Mouse (Mus musculus): Measurements from ENCODE around the gene Atp9a. TPM values are rescaled to one million over a fixed set of nuclear protein-coding genes. Genes with fewer than 3 reads are reported as not detected.
A peak's percentile ranks its signal among the peaks of the same experiment; 100 is the strongest.

Atp9a gene
- polyA plus RNA-seq, 1 experiment from 2014 or later, result 21.2 TPM

- WGBS, result 88% methylated on average over 10 of the region's 10 CpGs
- Histone ChIP-seq H3K4me1 (replicated peaks) (peaks cover 7% of the 10 kb centered on the region; the same call in 1 of the 2 replicates), H3K4me2 (peak overlapping the region; percentile 78), H3K36me3 (no peaks in the 10 kb centered on the region), H3K9ac (replicated peaks) (peak overlapping the region; percentile 80; the same call in 1 of the 2 replicates), H3K9me3 (0 out of 2 replicates have a peak, but pooled peaks cover 3% of the 10 kb centered on the region), H3K27ac (no peak overlapping the region), H3K4me3 (replicated peaks) (peak overlapping the region; percentile 88), H3K27me3 (no peaks in the 10 kb centered on the region)
- ATAC-seq (ENCODE audit: insufficient number of reproducible peaks, insufficient read depth, low FRiP score, low TSS enrichment, low read depth), result no peak
These were observed 1.7 kb downstream of the Atp9a start for GRCm38 (mm10) chr2:168740496-168740895.

DNA sequence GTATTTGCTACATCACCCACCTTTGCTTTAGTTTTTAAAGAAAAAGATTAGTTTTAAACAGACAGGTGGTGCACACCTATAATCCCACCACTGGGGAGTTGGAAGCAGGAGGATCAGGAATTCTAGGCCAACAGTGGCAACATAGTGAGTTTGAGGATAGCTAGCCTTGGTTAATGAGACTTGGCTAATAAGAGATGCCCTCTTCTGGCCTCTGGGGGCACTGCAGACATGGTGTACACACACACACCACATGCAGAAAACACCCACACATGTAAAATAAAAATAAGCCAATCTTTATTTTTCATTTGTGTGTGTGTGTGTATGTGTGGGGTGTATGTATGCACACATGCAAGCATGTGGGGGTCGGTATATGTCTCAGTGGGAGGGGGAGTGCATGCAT is 3.4 kb downstream of the Atp9a start:
- Histone ChIP-seq H3K4me1 (replicated peaks) (peaks cover 7% of the 10 kb centered on the region; the same call in 1 of the 2 replicates), H3K9ac (replicated peaks) (no peak overlapping the region), H3K27me3 (no peaks in the 10 kb centered on the region), H3K27ac (no peak overlapping the region), H3K9me3 (0 out of 2 replicates have a peak, but pooled peaks cover 3% of the 10 kb centered on the region), H3K4me2 (no peak overlapping the region), H3K36me3 (no peaks in the 10 kb centered on the region), H3K4me3 (replicated peaks) (no peak overlapping the region)
- ATAC-seq (ENCODE audit: insufficient number of reproducible peaks, insufficient read depth, low FRiP score, low TSS enrichment, low read depth), result no peak
- 94% methylated on average over 1 of the region's 1 CpGs for WGBS

DNA sequence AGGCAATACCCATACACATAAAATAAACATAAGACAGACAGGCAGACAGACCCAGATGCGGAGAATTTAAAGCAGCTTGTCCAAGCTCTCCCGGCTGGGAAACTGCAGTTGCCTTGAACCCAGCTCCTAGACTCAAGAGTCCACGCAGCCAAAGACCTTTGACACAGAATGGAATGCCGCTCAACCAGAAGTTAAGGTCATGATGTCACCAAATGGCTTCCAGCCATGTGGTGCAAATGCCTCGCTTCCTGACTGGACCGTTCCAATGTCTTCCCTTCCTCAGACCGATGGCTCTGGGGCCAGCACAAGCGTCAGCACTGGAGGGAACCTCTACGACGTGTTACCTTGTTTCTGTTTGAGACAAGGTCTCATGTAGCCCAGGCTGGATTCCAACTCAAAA is 4.3 kb downstream of the Atp9a start:
- Histone ChIP-seq H3K9ac (replicated peaks) (no peak overlapping the region), H3K9me3 (0 out of 2 replicates have a peak, but pooled peaks cover 3% of the 10 kb centered on the region), H3K4me3 (replicated peaks) (no peak overlapping the region), H3K36me3 (no peaks in the 10 kb centered on the region), H3K27ac (no peak overlapping the region), H3K4me2 (no peak overlapping the region), H3K27me3 (no peaks in the 10 kb centered on the region), H3K4me1 (replicated peaks) (peaks cover 7% of the 10 kb centered on the region; the same call in 1 of the 2 replicates)
- WGBS, result 87% methylated on average over 10 of the region's 10 CpGs
- no peak for ATAC-seq (ENCODE audit: insufficient number of reproducible peaks, insufficient read depth, low FRiP score, low TSS enrichment, low read depth)

GRCm38 (mm10) chr2:168734023-168734422 is 8.2 kb downstream of the Atp9a start:
- H3K36me3 ChIP-seq, result no peaks in the 10 kb centered on the region
- H3K9ac ChIP-seq (replicated peaks), result no peak overlapping the region
- H3K27me3 ChIP-seq, result no peaks in the 10 kb centered on the region
- no peaks in the 10 kb centered on the region for H3K9me3 ChIP-seq
- WGBS, result 58% methylated on average over 11 of the region's 11 CpGs
- H3K4me1 ChIP-seq (replicated peaks), result peaks cover 10% of the 10 kb centered on the region; the same call in 1 of the 2 replicates
- no peak for ATAC-seq (ENCODE audit: insufficient number of reproducible peaks, insufficient read depth, low FRiP score, low TSS enrichment, low read depth)
- no peak overlapping the region for H3K4me3 ChIP-seq (replicated peaks)
- H3K4me2 ChIP-seq, result no peak overlapping the region
- H3K27ac ChIP-seq, result no peak overlapping the region

- H3K27me3 ChIP-seq, result no peaks in the 10 kb centered on the region
These were observed 11.0 kb downstream of the Atp9a start for GRCm38 (mm10) chr2:168731258-168731657.

GRCm38 (mm10) chr2:168729736-168730135 is 12.5 kb downstream of the Atp9a start:
- Histone ChIP-seq H3K36me3 (no peaks in the 10 kb centered on the region), H3K4me2 (no peak overlapping the region), H3K4me3 (replicated peaks) (no peak overlapping the region), H3K9me3 (no peaks in the 10 kb centered on the region), H3K27ac (no peak overlapping the region), H3K27me3 (no peaks in the 10 kb centered on the region), H3K9ac (replicated peaks) (no peak overlapping the region), H3K4me1 (replicated peaks) (peaks cover 25% of the 10 kb centered on the region)
- no peak for ATAC-seq (ENCODE audit: insufficient number of reproducible peaks, insufficient read depth, low FRiP score, low TSS enrichment, low read depth)
- 83% methylated on average over 12 of the region's 12 CpGs for WGBS

More at GRCm38 (mm10) chr2:168731258-168731657, 11.0 kb downstream of the Atp9a start:
- Histone ChIP-seq H3K9me3 (no peaks in the 10 kb centered on the region), H3K4me1 (replicated peaks) (peaks cover 19% of the 10 kb centered on the region), H3K27ac (no peak overlapping the region), H3K4me3 (replicated peaks) (no peak overlapping the region), H3K4me2 (no peak overlapping the region), H3K9ac (replicated peaks) (no peak overlapping the region), H3K36me3 (no peaks in the 10 kb centered on the region)
- 72% methylated on average over 8 of the region's 8 CpGs for WGBS
- no peak for ATAC-seq (ENCODE audit: insufficient number of reproducible peaks, insufficient read depth, low FRiP score, low TSS enrichment, low read depth)

- 75% methylated on average over 12 of the region's 12 CpGs for WGBS
- H3K4me3 ChIP-seq (replicated peaks), result no peak overlapping the region
- no peak overlapping the region for H3K27ac ChIP-seq
These were observed 14.2 kb downstream of the Atp9a start for GRCm38 (mm10) chr2:168728045-168728444.

GRCm38 (mm10) chr2:168726007-168726406 is 16.2 kb downstream of the Atp9a start:
- no peak overlapping the region for H3K4me3 ChIP-seq (replicated peaks)
- H3K36me3 ChIP-seq, result no peaks in the 10 kb centered on the region
- H3K9ac ChIP-seq (replicated peaks), result no peak overlapping the region
- no peak overlapping the region for H3K4me2 ChIP-seq
- H3K27ac ChIP-seq, result no peak overlapping the region
- peaks cover 25% of the 10 kb centered on the region for H3K4me1 ChIP-seq (replicated peaks)
- no peaks in the 10 kb centered on the region for H3K27me3 ChIP-seq
- 54% methylated on average over 6 of the region's 6 CpGs for WGBS
- H3K9me3 ChIP-seq, result no peaks in the 10 kb centered on the region
- ATAC-seq (ENCODE audit: insufficient number of reproducible peaks, insufficient read depth, low FRiP score, low TSS enrichment, low read depth), result no peak; the same call in 1 of the 2 replicates

More at GRCm38 (mm10) chr2:168728045-168728444, 14.2 kb downstream of the Atp9a start:
- Histone ChIP-seq H3K4me2 (no peak overlapping the region), H3K4me1 (replicated peaks) (peaks cover 25% of the 10 kb centered on the region), H3K27me3 (no peaks in the 10 kb centered on the region), H3K36me3 (no peaks in the 10 kb centered on the region), H3K9me3 (no peaks in the 10 kb centered on the region), H3K9ac (replicated peaks) (no peak overlapping the region)
- ATAC-seq (ENCODE audit: insufficient number of reproducible peaks, insufficient read depth, low FRiP score, low TSS enrichment, low read depth), result no peak

GRCm38 (mm10) chr2:168721313-168721712 is 20.9 kb downstream of the Atp9a start:
- Histone ChIP-seq H3K27me3 (no peaks in the 10 kb centered on the region), H3K4me3 (replicated peaks) (no peak overlapping the region), H3K4me2 (no peak overlapping the region), H3K9me3 (no peaks in the 10 kb centered on the region), H3K36me3 (no peaks in the 10 kb centered on the region), H3K4me1 (replicated peaks) (peaks cover 15% of the 10 kb centered on the region), H3K9ac (replicated peaks) (no peak overlapping the region), H3K27ac (no peak overlapping the region)
- ATAC-seq (ENCODE audit: insufficient number of reproducible peaks, insufficient read depth, low FRiP score, low TSS enrichment, low read depth), result no peak
- WGBS, result 82% methylated on average over 14 of the region's 14 CpGs

DNA sequence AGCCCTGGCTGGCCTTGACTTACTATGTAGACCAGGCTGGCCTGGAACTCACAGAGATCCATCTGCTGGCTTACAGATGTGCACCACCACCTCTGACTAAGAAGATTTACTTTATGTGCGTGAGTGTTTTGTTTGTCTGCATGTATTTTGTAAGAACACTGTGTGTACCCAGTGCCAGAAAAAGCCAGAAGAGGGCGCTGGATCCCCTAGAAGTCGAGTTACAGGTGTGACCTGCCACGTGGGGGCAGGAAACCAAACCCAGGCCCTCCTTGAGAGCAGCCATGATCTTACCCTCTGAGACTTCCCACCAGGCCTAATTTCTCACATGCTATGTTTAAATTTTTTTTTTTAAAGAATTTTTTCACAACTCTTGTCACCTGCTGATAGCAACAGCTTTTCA is 22.5 kb downstream of the Atp9a start:
- no peak overlapping the region for H3K9ac ChIP-seq (replicated peaks)
- H3K27me3 ChIP-seq, result no peaks in the 10 kb centered on the region
- 65% methylated on average over 4 of the region's 4 CpGs for WGBS
- H3K9me3 ChIP-seq, result no peaks in the 10 kb centered on the region
- no peak for ATAC-seq (ENCODE audit: insufficient number of reproducible peaks, insufficient read depth, low FRiP score, low TSS enrichment, low read depth)
- no peak overlapping the region for H3K4me2 ChIP-seq
- H3K4me1 ChIP-seq (replicated peaks), result peaks cover 9% of the 10 kb centered on the region
- H3K27ac ChIP-seq, result no peak overlapping the region
- H3K4me3 ChIP-seq (replicated peaks), result no peak overlapping the region
- no peaks in the 10 kb centered on the region for H3K36me3 ChIP-seq

DNA sequence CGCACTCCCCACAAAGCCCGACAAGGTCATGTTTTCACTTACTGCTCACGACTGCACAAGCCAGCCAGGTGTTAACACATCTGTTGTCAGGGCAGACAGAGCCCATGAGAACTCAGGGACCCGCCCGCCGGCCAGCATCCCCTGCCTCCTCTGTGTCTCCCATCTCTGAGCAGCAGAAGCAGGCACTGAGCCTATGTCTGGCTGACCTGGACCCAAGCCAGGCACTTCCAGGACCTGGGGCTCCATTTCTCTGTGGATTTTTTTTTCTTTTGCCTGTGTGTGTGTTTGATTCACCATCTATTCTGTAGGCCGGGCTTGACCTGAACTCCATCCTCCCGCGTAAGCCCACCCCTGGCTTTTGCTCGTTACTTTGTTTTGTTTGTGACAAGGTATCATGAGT is 23.5 kb downstream of the Atp9a start:
- H3K27ac ChIP-seq, result no peak overlapping the region
- no peaks in the 10 kb centered on the region for H3K27me3 ChIP-seq
- no peaks in the 10 kb centered on the region for H3K9me3 ChIP-seq
- peaks cover 9% of the 10 kb centered on the region for H3K4me1 ChIP-seq (replicated peaks)
- no peak overlapping the region for H3K9ac ChIP-seq (replicated peaks)
- WGBS, result 67% methylated on average over 10 of the region's 10 CpGs
- no peak overlapping the region for H3K4me3 ChIP-seq (replicated peaks)
- H3K36me3 ChIP-seq, result no peaks in the 10 kb centered on the region
- ATAC-seq (ENCODE audit: insufficient number of reproducible peaks, insufficient read depth, low FRiP score, low TSS enrichment, low read depth), result no peak
- no peak overlapping the region for H3K4me2 ChIP-seq

GRCm38 (mm10) chr2:168718267-168718666 is 23.9 kb downstream of the Atp9a start:
- Histone ChIP-seq H3K9ac (replicated peaks) (no peak overlapping the region), H3K27me3 (no peaks in the 10 kb centered on the region), H3K36me3 (no peaks in the 10 kb centered on the region), H3K4me3 (replicated peaks) (no peak overlapping the region), H3K27ac (0 out of 2 replicates have a peak overlapping the region, but pooled peaks have one; percentile 41), H3K4me2 (no peak overlapping the region), H3K4me1 (replicated peaks) (peaks cover 9% of the 10 kb centered on the region), H3K9me3 (no peaks in the 10 kb centered on the region)
- 73% methylated on average over 2 of the region's 2 CpGs for WGBS
- ATAC-seq (ENCODE audit: insufficient number of reproducible peaks, insufficient read depth, low FRiP score, low TSS enrichment, low read depth), result no peak

All from limb, embryonic 12.5 days (tissue).